Mouse (Mus musculus) myocyte (in vitro differentiated cells): ENCODE measurements around the gene Dtx2.

Source experiments
- CEBPB ChIP-seq: IDR thresholded peaks from 2 replicates; pipeline ENCODE4 v1.6.1; 2011; ENCODE audit warnings: mild to moderate bottlenecking, moderate library complexity; ENCODE audit not compliant: poor library complexity, insufficient read depth, severe bottlenecking
- MYOD1 ChIP-seq, 3 experiments: IDR thresholded peaks; one replicate each; pipeline ENCODE4 v1.6.1; 2011; ENCODE audit warnings: control low read depth in 2 of 3, low read depth in 2 of 3, mild to moderate bottlenecking in 2 of 3, moderate library complexity in 1 of 3; ENCODE audit not compliant: insufficient read length in 2 of 3, control insufficient read depth in 1 of 3
- MYOG ChIP-seq, 3 experiments: IDR thresholded peaks; one replicate each; pipeline ENCODE4 v1.6.1; 2011; ENCODE audit warnings: control low read depth in 2 of 3, low read depth in 2 of 3, mild to moderate bottlenecking in 2 of 3; ENCODE audit not compliant: insufficient read length in 2 of 3, control insufficient read depth in 1 of 3, insufficient read depth in 1 of 3
- POLR2A ChIP-seq: IDR thresholded peaks from one replicate; pipeline ENCODE4 v1.6.1; 2011; ENCODE audit warnings: low read depth, mild to moderate bottlenecking, control low read depth, moderate library complexity; ENCODE audit not compliant: insufficient read length
- POLR2AphosphoS2 ChIP-seq: IDR thresholded peaks from one replicate; pipeline ENCODE4 v1.6.1; 2011; ENCODE audit warnings: low read depth, control low read depth; ENCODE audit not compliant: insufficient read length

DNA sequence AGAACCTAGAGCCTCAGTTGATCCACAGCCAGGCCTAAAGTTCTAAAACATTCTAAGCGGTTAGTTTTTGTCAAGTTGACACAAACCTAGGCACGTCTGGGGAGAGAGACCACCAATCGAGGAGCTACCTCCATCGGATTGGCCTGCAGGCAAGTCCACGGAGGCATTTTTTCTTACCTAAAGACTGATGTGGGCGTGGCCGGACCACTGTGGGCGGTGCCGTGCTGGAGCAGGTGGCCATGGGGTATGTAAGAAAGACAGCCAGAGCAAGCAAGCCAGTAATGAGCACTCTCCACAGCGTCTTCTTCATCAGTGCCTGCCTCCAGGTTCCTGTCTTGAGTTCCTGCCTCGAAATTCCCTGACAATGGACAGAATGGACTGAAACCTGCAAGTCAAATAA, 78.9 kb downstream of the Dtx2 start:
- TF ChIP-seq POLR2A = no peak
- no peak for TF ChIP-seq POLR2AphosphoS2
- TF ChIP-seq MYOD1 (IDR thresholded peaks at IDR 0.05; ENCODE audit: control insufficient read depth in 1 of 3, insufficient read length in 2 of 3, low read depth in 2 of 3) = no peak
- no peak for TF ChIP-seq MYOG (IDR thresholded peaks at IDR 0.05; ENCODE audit: control insufficient read depth in 1 of 3, insufficient read depth in 1 of 3, insufficient read length in 2 of 3, low read depth in 2 of 3)
- no peak for TF ChIP-seq CEBPB
